Mouse (Mus musculus) MEL (cell line): Measurements from ENCODE around the gene Itga2b.

Experiments used
- CTCF ChIP-seq, 3 experiments: IDR thresholded peaks in 2 of 3; conservative IDR thresholded peaks in 1 of 3; 2 replicates each; pipeline ENCODE4 v1.5.1; 2011 to 2012; ENCODE audit warnings: low read length in 3 of 3, low read depth in 2 of 3, mild to moderate bottlenecking in 2 of 3, improper control_type of control experiment in 1 of 3, inconsistent platforms in 1 of 3, mixed read lengths in 1 of 3, moderate library complexity in 1 of 3; ENCODE audit not compliant: control insufficient read depth in 1 of 3, insufficient read depth in 1 of 3, poor library complexity in 1 of 3, severe bottlenecking in 1 of 3
- E2F4 ChIP-seq: IDR thresholded peaks from 2 replicates; pipeline ENCODE4 v1.6.1; 2011; ENCODE audit warnings: low read depth, low read length, improper control_type of control experiment, borderline replicate concordance
- EP300 ChIP-seq, 2 experiments: IDR thresholded peaks; 2 replicates each; pipeline ENCODE4 v1.6.1; 2011; ENCODE audit warnings: improper control_type of control experiment in 2 of 2, low read length in 2 of 2, low read depth in 1 of 2, mild to moderate bottlenecking in 1 of 2
- GATA1 ChIP-seq: IDR thresholded peaks from 2 replicates; pipeline ENCODE4 v1.6.1; 2011; ENCODE audit warnings: low read depth, low read length, improper control_type of control experiment
- MAFK ChIP-seq: IDR thresholded peaks from 2 replicates; pipeline ENCODE4 v1.6.1; 2011; ENCODE audit warnings: low read depth, mild to moderate bottlenecking, low read length, improper control_type of control experiment, borderline replicate concordance
- MAX ChIP-seq: IDR thresholded peaks from 2 replicates; pipeline ENCODE4 v1.6.1; 2011; ENCODE audit warnings: low read length, improper control_type of control experiment
- MXI1 ChIP-seq: IDR thresholded peaks from 2 replicates; pipeline ENCODE4 v1.6.1; 2011; ENCODE audit warnings: mild to moderate bottlenecking, low read depth, low read length, improper control_type of control experiment
- MYC ChIP-seq: IDR thresholded peaks from 2 replicates; pipeline ENCODE4 v1.6.1; 2011; ENCODE audit warnings: low read depth, mild to moderate bottlenecking, low read length, improper control_type of control experiment, moderate library complexity
- POLR2A ChIP-seq, 2 experiments: IDR thresholded peaks; 2 replicates each; pipeline ENCODE4 v1.6.1; 2011 to 2012; ENCODE audit warnings: low read length in 2 of 2, mild to moderate bottlenecking in 2 of 2, control low read depth in 1 of 2, improper control_type of control experiment in 1 of 2, low read depth in 1 of 2, moderate library complexity in 1 of 2; ENCODE audit not compliant: control insufficient read depth in 1 of 2, insufficient read depth in 1 of 2, poor library complexity in 1 of 2
- SMC3 ChIP-seq: IDR thresholded peaks from 2 replicates; pipeline ENCODE4 v1.6.1; 2011; ENCODE audit warnings: low read depth, low read length, improper control_type of control experiment
- TCF12 ChIP-seq: IDR thresholded peaks from 2 replicates; pipeline ENCODE4 v1.6.1; 2014; ENCODE audit warnings: low read depth, mild to moderate bottlenecking, inconsistent platforms, low read length, improper control_type of control experiment, moderate library complexity
- USF1 ChIP-seq: IDR thresholded peaks from 2 replicates; pipeline ENCODE4 v1.6.1; 2014; ENCODE audit warnings: low read depth, mild to moderate bottlenecking, inconsistent platforms, low read length, improper control_type of control experiment, moderate library complexity

DNA sequence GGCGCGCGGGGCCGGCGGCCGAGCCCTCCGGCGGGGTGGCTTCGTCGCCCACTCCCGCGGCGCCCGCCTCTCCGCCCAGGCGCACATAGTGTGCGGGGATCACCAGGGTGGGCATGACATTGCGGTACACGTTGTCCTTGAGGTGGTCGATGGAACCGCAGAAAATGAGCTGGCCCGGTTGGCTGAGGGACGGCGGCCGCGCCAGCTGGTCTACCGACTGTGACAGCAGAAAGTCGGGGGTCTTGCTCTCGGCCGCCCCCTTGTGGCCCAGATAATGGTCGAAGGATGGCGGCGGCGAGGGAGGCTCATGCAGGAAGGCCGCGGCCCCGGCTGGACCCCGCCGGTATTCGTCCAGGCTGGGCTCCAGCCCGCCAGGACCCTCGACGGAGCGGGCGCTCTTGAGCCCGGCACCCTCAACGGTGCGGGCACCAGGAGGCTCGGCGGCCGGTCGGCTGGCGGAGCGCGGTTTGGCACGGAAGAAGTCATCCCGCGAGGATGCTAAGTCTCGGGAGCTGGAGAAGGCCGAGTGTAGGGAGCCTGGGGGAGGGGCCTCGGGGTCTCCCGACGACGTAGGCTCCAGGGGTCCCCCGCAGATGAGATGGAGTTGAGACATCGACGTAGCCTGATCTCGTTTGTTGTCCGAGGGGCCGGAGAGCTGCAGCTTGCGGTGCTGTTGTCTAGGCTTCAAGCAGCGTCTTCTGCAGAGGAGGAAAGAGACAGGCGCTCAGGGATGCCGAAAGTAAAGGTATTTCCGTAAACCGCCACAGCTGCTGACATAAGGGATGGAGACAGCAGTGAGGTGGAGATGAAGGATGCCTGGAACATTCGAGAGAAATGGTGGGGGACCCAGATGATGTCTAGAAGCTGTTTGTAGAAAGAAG, 31.5 kb downstream of the Itga2b start:
- 0 out of 4 replicates have a peak, but pooled peaks of 1 of the 2 experiments have one; percentile 15 for TF ChIP-seq POLR2A (IDR thresholded peaks at IDR 0.05; ENCODE audit: control insufficient read depth in 1 of 2, insufficient read depth in 1 of 2, low read depth in 1 of 2, low read length in 2 of 2, poor library complexity in 1 of 2)
- TF ChIP-seq EP300 (IDR thresholded peaks at IDR 0.05; ENCODE audit: low read depth in 1 of 2, low read length in 2 of 2) = no peak
- TF ChIP-seq TCF12 = no peak
- peak in 2 of 3 experiments; percentile 5 to 29; a peak in 2 of 6 replicates for TF ChIP-seq CTCF (IDR thresholded peaks at IDR 0.05 in 2 of 3, conservative IDR thresholded peaks at IDR 0.05 in 1 of 3; ENCODE audit: control insufficient read depth in 1 of 3, insufficient read depth in 1 of 3, low read depth in 2 of 3, low read length in 3 of 3, poor library complexity in 1 of 3, severe bottlenecking in 1 of 3)
- TF ChIP-seq MAX = no peak
- TF ChIP-seq MAFK = no peak
- TF ChIP-seq USF1 = no peak
- TF ChIP-seq GATA1 = no peak
- no peak for TF ChIP-seq MYC
- TF ChIP-seq E2F4 = no peak
- no peak for TF ChIP-seq MXI1
- TF ChIP-seq SMC3 = no peak
